Mouse (Mus musculus) frontal cortex, postnatal 14 days (tissue): ENCODE data around the gene Prdm10.

Experiments used
- DNase-seq, 2 experiments: peaks; one replicate each; pipeline ENCODE4 v3.0.0; 2022; ENCODE audit warnings: low spot score in 2 of 2

Gene Prdm10

DNA sequence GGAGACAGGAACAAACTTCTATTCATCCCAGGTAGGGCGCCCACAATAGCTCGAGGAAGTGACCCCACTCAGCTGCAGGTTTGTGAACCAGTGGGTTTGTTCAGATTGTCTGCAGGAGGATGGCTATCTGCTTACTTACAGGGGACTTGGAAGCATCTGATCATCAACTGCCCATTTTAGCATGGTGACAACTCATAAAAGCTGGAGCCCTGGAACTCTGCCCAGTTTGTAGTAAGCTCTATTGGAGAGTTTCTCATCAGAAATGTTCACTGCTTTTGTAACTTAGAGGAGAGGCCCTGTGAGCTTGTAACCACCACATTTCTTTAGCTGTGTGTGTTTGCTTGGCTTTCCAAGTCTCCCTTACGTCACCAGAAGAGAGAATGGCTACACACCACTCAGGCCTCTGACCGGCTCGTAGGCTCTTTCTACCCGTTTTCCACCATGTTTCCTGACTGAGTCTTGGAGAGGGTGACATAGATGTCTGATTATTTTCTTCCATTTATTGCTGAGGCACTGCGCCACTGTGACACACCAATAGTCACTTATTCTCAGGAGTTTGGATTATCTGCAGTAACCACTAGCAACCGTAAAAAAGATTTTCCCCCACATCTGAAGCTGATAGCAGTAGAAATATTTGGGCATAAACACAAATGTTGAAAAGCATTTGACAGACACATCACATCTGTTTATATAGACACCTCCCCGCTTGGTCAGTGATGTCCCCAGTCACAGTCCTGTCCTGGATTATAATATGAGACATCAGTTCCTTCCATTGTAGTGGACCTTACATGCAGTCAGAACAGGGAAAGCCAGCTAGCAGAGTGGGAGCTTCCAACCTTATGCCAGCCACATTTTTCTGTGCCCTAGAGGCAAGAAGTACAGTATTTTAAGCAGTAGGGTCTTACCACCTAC lies 83.6 kb downstream of the Prdm10 start:
- no peak for DNase-seq

DNA sequence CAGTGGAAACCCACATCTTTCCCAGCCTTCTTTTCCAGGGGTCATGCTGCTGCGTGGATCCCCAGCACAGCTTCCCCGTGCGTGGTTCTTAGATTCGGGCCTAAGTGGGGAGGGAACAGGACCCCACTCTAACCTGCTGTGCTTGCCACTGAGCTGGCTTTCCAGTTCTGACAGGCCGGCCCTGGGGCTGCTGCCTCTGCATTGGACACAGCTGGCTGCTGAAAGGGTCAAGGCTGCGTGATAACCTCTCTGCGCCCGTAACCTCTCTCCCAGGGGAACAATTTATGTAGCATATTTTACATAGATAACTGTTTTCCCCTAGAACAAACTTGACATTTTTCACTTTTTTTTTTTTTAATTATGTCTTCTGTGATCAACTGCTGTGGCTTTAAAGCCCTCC lies 84.7 kb downstream of the Prdm10 start:
- DNase-seq = no peak

DNA sequence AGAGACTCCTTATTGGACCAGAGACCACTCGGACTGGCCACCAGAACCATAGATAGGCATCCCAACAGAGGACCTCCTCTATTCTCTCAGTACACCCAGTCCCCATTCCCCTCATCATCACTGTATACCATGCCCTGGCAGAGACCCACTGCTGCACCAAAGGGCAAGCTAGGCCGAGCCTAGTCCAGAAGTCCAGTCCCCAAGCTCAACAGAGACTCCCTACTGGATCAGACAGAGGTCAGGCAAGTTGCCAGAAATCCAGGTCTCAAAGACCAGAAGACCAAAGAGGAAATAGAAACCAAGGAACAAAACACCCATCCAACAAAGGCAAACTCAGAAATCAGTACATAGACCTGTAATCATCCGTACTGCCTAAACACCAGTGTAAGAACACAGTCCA lies 91.4 kb downstream of the Prdm10 start:
- no peak for DNase-seq

- no peak for DNase-seq
Observed at GRCm38 (mm10) chr9:31376661-31377060, 96.3 kb downstream of the Prdm10 start.

DNA sequence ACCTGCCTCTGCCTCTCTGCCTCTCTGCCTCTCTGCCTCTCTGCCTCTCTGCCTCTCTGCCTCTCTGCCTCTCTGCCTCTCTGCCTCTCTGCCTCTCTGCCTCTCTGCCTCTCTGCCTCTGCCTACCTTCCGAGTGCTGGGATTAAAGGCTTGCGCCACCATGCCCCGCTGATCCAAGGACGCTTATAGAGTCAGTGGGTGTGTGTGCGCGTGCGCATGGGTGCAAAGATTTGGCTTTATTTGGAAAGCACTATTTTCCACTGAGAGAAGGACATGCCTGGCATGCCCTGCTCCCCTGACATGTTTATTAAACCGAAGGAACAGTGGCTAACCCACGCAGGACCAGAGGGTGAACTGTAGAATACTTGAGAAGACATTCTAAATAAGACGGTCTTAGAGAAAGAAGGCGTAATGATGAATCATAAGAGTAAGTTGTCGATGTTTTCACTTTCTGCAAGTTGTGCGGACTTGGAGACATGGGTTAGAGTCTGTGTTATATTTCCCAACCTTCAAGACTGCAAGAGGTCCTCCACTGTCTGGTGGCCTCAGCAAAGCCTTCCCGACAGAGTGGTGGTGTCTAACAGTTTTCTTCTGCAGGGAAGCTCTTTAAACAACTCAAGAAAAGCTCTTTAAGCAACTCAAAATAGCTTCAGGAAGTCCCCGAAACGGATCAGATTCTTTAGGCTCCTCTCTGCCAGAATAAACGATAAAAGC lies 104.6 kb downstream of the Prdm10 start:
- no peak for DNase-seq

GRCm38 (mm10) chr9:31385500-31385869 lies 105.1 kb downstream of the Prdm10 start:
- no peak for DNase-seq

DNA sequence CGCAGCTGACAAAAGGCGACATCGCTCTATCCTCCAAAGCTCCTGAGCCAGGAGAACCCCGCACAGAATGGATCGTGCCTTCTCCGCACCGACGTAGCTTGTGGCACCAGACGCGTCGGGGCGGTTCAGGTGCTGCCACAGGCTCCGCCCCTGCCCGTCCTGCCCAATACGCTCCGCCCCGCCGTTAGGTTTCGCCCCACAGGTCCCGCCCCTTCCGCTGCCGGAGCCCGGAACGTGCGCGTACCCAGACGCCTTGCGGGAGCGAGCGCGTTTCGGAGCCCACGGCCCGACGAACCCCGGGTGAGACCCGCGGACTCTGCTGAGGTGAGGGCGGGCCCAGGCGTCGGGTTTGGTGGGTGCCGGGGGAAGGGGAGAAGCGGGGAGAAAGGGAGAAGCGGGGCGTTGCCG lies 105.6 kb downstream of the Prdm10 start, which contains the start of gene Nfrkb:
Gene Nfrkb, plus strand, starts transcription at position 246 of the 408 bp plus-strand sequence.
- DNase-seq = peak; percentile 86 to 92

DNA sequence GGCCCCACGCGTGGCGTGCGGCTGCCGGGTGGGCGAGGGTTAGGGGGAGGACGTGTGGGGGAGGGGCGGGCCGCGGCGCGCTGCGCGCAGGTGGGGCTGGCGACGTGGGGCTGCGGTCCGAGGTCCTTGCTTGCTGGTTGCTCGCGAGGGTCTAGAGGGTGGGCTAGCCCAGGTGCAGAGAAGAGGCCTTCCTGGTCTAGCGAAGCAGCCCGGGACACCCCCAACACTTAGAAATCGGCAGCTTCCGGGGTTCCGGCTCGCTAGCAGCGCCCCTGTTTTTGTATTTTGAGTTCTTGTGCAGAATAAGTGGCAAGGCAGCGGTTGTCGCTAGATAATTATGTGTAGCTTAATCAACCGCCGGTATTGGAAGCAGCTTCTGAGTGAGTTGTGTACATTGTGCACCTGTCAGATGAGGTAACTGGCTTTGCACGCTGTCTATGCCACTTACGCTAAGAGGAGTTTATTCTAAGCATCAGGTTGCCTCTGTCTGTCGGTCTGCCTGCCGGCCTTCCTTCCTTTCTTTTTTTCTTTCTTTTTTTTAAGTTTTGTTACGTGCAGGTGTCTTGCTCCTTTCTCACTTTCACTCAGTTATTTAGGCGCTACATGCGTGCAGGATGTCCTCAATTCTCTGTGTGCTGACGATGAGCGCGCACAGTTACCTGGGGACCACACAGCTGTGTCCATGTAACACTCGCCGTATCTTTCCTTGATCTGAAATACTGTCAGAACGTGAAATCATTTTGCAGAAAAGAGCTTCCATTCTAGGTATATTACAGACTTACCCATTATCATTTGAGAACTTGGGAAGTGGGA lies 106.2 kb downstream of the Prdm10 start:
- DNase-seq = peak in 1 of 2 experiments; percentile 19

- no peak for DNase-seq
Observed at GRCm38 (mm10) chr9:31387206-31387605, 106.9 kb downstream of the Prdm10 start.

- peak in 1 of 2 experiments; percentile 68 for DNase-seq
Observed at GRCm38 (mm10) chr9:31400441-31400840, 120.1 kb downstream of the Prdm10 start.

DNA sequence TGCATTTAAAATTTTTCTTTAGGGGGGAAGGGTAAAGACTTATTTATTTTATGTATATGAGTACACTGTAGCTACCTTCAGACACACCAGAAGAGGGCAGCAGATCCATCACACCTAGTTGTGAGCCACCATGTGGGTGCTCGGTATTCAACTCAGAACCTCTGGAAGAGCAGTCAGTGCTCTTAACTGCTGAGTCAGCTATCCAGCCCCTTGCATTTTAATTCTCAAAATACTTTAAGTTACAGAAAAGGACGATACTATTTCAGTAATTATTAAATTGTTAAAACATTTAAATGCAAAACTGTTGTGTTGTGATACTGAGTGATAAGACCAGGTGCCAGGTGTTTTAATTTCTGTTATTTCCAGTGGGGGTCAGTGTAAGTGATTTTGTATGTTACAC lies 124.0 kb downstream of the Prdm10 start:
- no peak for DNase-seq

- DNase-seq = no peak
Observed at GRCm38 (mm10) chr9:31405217-31405616, 124.9 kb downstream of the Prdm10 start.

GRCm38 (mm10) chr9:31412165-31412564 lies 131.8 kb downstream of the Prdm10 start:
- DNase-seq = no peak

DNA sequence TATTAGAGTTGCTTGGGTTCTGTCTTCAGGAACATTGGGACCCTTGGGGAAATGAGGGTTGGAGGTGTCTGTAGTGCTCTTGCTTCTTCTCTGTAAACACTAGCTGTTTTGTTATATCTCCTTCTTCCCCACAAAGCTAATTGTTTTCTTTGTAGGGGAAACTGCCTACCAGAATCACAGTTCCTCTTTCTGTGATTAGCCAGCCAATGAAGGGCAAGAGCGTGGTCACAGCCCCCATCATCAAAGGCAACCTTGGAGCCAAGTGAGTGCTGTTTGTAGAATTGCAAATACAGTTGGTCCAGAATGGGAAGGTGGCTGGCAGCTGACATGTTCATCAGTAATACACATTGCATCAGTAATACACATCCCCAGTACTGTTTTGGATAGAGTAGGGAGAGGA lies 138.5 kb downstream of the Prdm10 start:
- DNase-seq = no peak

DNA sequence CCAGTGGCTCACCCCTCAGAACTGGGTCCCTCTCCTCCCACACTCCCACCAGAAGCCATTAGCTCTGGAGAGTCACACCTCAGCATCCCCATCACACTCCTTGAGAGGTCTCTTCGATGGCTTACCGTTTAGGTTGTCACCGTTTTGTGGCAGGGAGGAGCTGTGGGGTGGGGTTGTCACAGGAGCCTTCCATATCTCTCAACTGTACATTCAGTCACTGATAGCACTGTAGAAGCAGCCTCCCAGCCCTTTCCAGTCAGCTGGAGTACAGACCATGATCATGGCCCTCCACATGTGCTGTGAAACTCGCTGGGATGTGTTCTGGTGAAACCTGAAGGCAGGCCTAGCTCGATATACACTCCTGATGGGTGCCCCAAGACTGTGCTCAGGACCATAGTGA lies 141.8 kb downstream of the Prdm10 start:
- DNase-seq = no peak

DNA sequence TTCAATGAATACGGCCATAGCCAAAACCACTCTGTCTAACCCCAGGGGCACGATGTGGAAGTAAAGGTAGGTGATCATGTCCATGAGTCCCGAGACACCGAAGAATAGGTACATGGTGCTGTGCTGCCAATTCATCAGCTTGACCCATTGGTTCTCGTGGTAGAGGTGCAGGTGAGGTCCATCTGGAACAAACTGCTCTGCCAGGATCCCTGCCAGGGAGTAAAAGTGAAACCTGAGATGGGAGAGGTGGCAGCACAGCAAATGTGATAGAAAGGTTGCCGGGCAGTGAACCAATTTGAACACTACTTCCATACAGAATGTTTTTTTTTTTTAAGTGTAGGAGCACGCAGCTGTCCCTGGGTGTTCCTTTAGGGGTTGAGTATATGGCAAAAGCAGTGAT lies 148.6 kb downstream of the Prdm10 start:
- DNase-seq = no peak

DNA sequence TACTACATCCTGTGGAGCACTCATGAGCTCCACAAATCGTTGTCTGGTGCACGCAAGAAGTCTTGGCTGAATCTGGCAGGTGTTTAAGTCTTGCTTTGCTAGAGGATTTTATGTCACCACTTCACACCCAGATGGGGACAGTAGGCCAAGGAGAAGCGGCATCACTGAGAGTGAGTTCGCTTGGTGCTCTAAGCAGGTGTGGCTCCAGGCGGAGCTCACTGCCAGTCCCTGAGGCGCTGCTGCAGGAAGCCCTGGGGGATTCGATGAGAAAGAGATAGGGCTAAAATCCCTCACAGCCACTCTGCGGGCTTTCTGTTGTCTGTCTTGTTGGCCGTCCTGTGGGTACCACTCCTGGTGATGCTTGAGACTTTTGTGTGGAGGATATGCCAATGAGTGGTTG lies 149.7 kb downstream of the Prdm10 start:
- no peak for DNase-seq
